Mouse (Mus musculus) midbrain, postnatal 0 days (tissue): ENCODE data around the gene Slamf6. TPM values are rescaled to one million over a fixed set of nuclear protein-coding genes. Genes with fewer than 3 reads are reported as not detected.

Source experiments
- ATAC-seq: fragments of 200-750 bp; cut with Nextera tagmentation; 2 replicates; pipeline ENCODE4 v1.8.0; 2017; ENCODE audit warnings: moderate number of reproducible peaks, mild to moderate bottlenecking, moderate TSS enrichment, moderate library complexity; ENCODE audit not compliant: low FRiP score
- DNase-seq: peaks from one replicate; pipeline ENCODE4 v3.0.0-alpha.2; 2015; ENCODE audit warnings: low spot score
- H3K27ac ChIP-seq: fragments of 300-500 bp; sonication (generic); 2 replicates; pipeline ENCODE4 v1.5.1; 2014; ENCODE audit warnings: low read depth, mild to moderate bottlenecking, low read length, mixed read lengths
- H3K27me3 ChIP-seq: fragments of 300-500 bp; sonication (generic); 2 replicates; pipeline ENCODE4 v1.6.1; 2014; ENCODE audit warnings: low read length, control low read depth, mixed read lengths; ENCODE audit not compliant: insufficient read depth
- H3K36me3 ChIP-seq: fragments of 300-500 bp; sonication (generic); 2 replicates; pipeline ENCODE4 v1.6.1; 2014; ENCODE audit warnings: low read length, control low read depth, mixed read lengths; ENCODE audit not compliant: insufficient read depth
- H3K4me1 ChIP-seq: fragments of 300-500 bp; sonication (generic); 2 replicates; pipeline ENCODE4 v1.6.1; 2014; ENCODE audit warnings: mild to moderate bottlenecking, control low read depth, antibody characterized with exemption, low read length, mixed read lengths; ENCODE audit not compliant: insufficient read depth
- H3K4me2 ChIP-seq: fragments of 300-500 bp; sonication (generic); 2 replicates; pipeline ENCODE4 v1.6.1; 2014; ENCODE audit warnings: low read depth, mild to moderate bottlenecking, low read length, mixed read lengths; ENCODE audit not compliant: poor library complexity, severe bottlenecking
- H3K4me3 ChIP-seq: fragments of 300-500 bp; sonication (generic); 2 replicates; pipeline ENCODE4 v1.5.1; 2014; ENCODE audit warnings: low read depth, mild to moderate bottlenecking, low read length, moderate library complexity
- H3K9ac ChIP-seq: fragments of 300-500 bp; sonication (generic); replicated peaks from 2 replicates; pipeline ENCODE4 v1.6.1; 2014; ENCODE audit warnings: mild to moderate bottlenecking, low read length, moderate library complexity, mixed read lengths; ENCODE audit not compliant: poor library complexity, severe bottlenecking
- H3K9me3 ChIP-seq: fragments of 300-500 bp; sonication (generic); 2 replicates; pipeline ENCODE4 v1.6.1; 2016; ENCODE audit warnings: low read length, control low read depth
- CTCF ChIP-seq: IDR thresholded peaks from 2 replicates; pipeline ENCODE4 v1.5.1; 2016; ENCODE audit warnings: antibody characterized with exemption, mild to moderate bottlenecking
- WGBS: fragments of 180-500 bp; shearing (Covaris S2); extraction: QIAGEN DNeasy Blood & Tissue Kit; methylation state at CpG from one replicate; pipeline ENCODE4 v1.1.7; 2014; 5-methylcytosine and 5-hydroxymethylcytosine counted together
- polyA plus RNA-seq: library from polyadenylated mRNA; unstranded; fragments of >200 nt; fragmentation: Nextera tagmentation; extraction: Ambion mirVana; gene quantifications from 2 replicates; pipeline ENCODE4 v1.2.1, GENCODE M21; 2015
- total RNA-seq: library from RNA; depleted of rRNA; stranded (reverse); fragments of >200 nt; gene quantifications from 2 replicates; pipeline ENCODE4 v1.2.3, GENCODE M21; 2014

Gene Slamf6
- total and polyA plus RNA-seq, 2 experiments from 2014 or later = 0.10 TPM; not detected in 1

DNA sequence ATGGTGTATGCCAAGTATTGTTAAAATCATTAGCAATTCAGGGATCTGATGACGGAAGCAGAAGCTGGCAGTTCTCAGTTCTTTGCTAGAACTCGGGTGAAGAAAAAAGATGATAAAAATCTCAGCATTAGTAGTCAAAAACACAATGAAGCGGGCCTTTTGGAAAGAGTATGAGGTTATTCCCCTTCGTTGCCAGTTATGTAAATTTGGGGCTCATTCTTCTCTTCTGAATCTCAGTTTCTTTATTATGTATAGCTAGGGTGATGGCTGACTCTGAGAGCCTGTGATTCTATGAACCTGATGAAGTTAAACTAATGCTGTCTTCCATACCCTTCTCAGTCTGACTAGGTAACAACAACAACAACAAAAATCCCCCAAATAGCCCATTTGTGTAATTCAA, 58.5 kb downstream of the Slamf6 start:
- ATAC-seq (no peak), DNase-seq (no peak)
- Histone ChIP-seq H3K9ac (no peak overlapping the region), H3K27ac (no peak overlapping the region), H3K4me1 (no peaks in the 10 kb centered on the region), H3K9me3 (no peaks in the 10 kb centered on the region), H3K27me3 (no peaks in the 10 kb centered on the region), H3K36me3 (no peaks in the 10 kb centered on the region), H3K4me3 (no peak overlapping the region), H3K4me2 (no peak overlapping the region)
- WGBS = 73% methylated on average over 4 of the region's 4 CpGs
- no peak for TF ChIP-seq CTCF

DNA sequence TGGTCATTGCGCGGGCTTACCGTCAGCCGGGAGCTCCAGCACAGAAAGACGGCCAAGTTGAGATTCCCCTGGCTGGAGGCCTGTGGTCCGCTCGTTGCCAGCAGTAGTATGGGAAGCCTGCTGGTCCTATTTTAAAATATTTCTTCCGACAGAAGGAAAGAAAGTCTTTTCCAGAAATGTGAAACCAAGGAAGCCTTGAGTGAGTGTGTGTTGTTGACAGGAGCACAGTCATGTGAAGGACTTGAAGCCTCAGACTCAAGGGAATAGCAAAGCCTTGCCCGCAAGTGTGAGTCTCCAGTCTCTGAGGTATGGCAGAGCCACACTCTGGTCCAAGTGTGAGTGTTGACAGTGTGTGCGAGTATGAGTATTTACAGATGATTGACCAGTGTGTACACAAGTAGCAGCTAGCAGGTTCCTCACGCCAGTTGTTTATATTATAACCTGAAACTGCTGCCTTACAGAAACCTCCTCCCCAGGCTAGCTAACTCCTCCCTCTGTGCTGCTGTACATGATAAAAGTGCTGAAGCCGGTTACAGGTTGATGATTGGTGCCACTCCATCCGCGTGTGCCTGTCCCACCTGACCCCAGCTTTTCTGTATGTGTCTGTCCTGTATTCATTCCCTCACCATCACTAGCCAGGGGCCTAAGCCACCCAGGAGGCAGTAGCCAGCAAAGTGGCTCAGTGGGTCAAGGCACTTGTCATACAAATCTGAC, 59.7 kb downstream of the Slamf6 start:
- TF ChIP-seq CTCF = no peak
- H3K4me2 ChIP-seq = no peak overlapping the region
- H3K4me1 ChIP-seq = no peaks in the 10 kb centered on the region
- DNase-seq (no peak), ATAC-seq (no peak)
- no peaks in the 10 kb centered on the region for H3K36me3 ChIP-seq
- no peaks in the 10 kb centered on the region for H3K9me3 ChIP-seq
- no peak overlapping the region for H3K4me3 ChIP-seq
- no peak overlapping the region for H3K27ac ChIP-seq
- 96% methylated on average over 14 of the region's 14 CpGs for WGBS
- no peaks in the 10 kb centered on the region for H3K27me3 ChIP-seq
- no peak overlapping the region for H3K9ac ChIP-seq

DNA sequence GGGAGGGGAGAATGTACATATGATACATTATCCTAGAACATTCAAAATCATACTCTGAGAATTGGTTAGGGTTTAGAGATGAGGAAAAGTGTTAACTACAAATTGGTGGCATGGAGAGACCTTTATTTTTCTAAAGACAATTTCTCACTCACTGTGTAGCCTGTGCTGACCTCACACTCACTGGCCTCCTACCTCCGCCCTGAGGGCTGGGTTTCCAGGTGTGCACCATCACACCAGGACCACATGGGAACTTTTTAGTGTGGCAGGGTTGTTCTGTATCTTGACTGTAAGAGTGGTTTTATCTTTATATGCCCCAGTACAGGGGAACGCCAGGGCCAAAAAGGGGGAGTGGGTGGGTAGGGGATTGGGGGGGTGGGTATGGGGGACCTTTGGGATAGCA, 60.6 kb downstream of the Slamf6 start:
- no peak for TF ChIP-seq CTCF
- ATAC-seq = no peak
- DNase-seq = no peak
- Histone ChIP-seq H3K27me3 (no peaks in the 10 kb centered on the region), H3K36me3 (no peaks in the 10 kb centered on the region), H3K4me3 (no peak overlapping the region), H3K9me3 (no peaks in the 10 kb centered on the region), H3K4me2 (no peak overlapping the region), H3K4me1 (no peaks in the 10 kb centered on the region), H3K9ac (no peak overlapping the region), H3K27ac (no peak overlapping the region)
- 92% methylated on average over 2 of the region's 2 CpGs for WGBS

DNA sequence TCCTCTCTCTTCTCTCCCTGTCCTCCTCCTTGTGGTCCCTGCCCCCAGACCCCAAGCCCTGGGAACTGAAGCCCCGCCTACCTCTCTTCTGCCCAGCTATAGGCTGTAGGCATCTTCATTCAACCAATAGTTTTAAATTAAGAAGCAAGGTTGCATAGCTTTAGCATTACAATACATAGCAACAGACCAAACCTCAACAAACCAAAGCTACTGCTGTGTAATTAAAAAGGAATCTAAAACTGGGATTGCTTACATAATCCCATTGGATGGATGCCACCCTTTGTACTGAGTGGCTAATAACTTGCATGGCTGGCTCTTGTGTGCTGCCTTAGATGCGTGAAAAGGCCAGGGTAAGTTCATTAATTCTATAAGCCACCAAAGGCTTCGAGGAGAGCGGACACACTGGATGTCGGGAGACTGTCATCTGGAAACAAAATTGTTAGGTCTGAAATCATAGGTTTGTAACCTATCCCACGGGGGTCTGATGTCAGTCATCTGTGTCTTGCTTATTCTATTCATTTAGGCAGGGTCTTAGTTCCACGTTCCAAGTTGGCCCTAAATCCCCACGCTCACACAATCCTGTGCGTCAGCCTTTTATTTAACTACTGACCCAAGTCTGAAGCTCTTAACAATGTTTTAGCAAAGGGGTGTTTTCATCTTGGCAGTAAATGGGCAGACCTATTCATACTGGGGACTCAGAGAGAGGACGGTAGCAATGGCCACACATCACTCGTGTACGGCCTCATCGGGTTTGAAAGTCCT, 62.8 kb downstream of the Slamf6 start:
- DNase-seq = peak; percentile 24
- 37% methylated on average over 13 of the region's 13 CpGs for WGBS
- no peaks in the 10 kb centered on the region for H3K4me1 ChIP-seq

DNA sequence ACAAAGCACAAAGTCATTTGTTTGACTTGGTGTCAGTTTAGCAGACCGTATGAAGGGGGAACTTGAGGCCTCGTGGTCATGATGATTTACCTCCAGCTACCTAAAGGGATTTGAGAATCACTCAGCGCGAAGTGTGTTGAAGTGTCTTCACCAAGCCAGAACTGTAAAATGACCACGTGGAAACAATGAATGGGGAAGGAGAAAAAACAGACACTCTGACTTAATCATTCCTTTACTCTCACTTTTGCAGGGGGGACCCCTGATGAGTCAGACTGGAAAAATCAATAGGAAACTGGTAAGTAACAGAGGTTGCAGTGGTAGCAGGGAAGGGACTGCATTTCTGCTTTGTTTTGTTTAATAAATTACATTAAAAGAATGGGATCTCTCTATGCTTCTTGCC, 64.9 kb downstream of the Slamf6 start:
- Histone ChIP-seq H3K36me3 (no peaks in the 10 kb centered on the region), H3K27me3 (no peaks in the 10 kb centered on the region), H3K9me3 (no peaks in the 10 kb centered on the region), H3K4me3 (no peak overlapping the region), H3K9ac (no peak overlapping the region), H3K4me2 (no peak overlapping the region), H3K4me1 (no peaks in the 10 kb centered on the region), H3K27ac (no peak overlapping the region)
- no peak for TF ChIP-seq CTCF
- ATAC-seq = no peak
- DNase-seq = no peak
- WGBS = 61% methylated on average over 5 of the region's 5 CpGs

More for the DNA sequence above, 62.8 kb downstream of the Slamf6 start:
- Histone ChIP-seq H3K27me3 (no peaks in the 10 kb centered on the region), H3K4me2 (no peak overlapping the region), H3K36me3 (no peaks in the 10 kb centered on the region), H3K9me3 (no peaks in the 10 kb centered on the region), H3K9ac (no peak overlapping the region), H3K4me3 (no peak overlapping the region), H3K27ac (no peak overlapping the region)
- no peak for TF ChIP-seq CTCF
- no peak for ATAC-seq

DNA sequence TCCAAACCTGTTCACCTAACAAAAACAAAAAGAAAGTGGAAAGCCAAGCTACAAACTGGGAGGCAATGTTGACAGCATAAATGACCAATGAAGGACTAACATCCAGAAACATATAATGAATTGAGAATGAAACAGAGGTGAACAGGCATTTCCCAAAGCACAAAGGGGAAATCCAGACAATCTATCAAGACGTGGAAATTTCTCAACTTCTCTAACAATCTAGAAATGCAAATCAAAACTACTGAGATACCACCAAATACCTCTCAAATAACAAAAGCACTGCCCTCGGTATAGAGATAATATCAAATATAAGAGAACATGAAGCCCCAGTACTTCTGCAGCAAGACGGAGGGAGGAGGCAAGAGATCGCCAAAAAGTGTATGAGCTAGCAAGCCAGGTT, 65.4 kb downstream of the Slamf6 start:
- ATAC-seq = no peak
- Histone ChIP-seq H3K9me3 (no peaks in the 10 kb centered on the region), H3K4me2 (no peak overlapping the region), H3K36me3 (no peaks in the 10 kb centered on the region), H3K4me3 (no peak overlapping the region), H3K27me3 (no peaks in the 10 kb centered on the region), H3K4me1 (no peaks in the 10 kb centered on the region), H3K27ac (no peak overlapping the region), H3K9ac (no peak overlapping the region)
- no peak for DNase-seq
- no peak for TF ChIP-seq CTCF
- WGBS = 81% methylated on average over 4 of the region's 4 CpGs
